Mouse (Mus musculus): Measurements from ENCODE around the gene Abca4.

Abca4 gene

DNA sequence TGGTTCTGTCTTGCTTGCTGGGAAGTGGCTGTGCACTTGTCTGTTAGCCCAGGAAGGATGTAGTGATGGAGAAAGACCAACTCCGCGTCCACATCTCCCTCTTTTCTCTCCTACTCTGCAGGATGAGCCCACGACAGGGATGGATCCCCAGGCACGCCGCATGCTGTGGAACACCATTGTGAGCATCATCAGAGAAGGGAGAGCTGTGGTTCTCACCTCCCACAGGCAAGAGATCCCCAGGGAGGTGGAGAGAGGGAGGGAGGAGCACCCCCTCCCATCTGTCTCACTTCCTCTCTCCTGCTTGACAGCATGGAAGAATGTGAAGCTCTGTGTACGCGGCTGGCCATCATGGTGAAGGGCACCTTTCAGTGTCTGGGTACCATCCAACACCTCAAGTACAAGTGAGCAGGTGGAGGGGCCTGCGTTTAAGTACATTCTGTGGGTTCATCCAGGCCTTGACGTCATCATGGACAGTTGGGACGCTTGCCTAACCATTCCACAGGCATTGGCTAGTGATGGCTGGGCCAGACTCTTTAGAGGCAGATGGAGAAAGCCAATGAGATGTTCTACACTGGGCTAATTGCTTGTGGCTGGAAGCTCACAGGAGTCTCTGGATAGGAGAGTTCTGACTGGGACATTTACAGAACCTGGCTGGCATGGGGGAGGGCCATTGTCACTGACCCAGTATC lies 126.5 kb downstream of the Abca4 start:
- no peak for DNase-seq (ENCODE audit: low read depth, low spot score)

DNA sequence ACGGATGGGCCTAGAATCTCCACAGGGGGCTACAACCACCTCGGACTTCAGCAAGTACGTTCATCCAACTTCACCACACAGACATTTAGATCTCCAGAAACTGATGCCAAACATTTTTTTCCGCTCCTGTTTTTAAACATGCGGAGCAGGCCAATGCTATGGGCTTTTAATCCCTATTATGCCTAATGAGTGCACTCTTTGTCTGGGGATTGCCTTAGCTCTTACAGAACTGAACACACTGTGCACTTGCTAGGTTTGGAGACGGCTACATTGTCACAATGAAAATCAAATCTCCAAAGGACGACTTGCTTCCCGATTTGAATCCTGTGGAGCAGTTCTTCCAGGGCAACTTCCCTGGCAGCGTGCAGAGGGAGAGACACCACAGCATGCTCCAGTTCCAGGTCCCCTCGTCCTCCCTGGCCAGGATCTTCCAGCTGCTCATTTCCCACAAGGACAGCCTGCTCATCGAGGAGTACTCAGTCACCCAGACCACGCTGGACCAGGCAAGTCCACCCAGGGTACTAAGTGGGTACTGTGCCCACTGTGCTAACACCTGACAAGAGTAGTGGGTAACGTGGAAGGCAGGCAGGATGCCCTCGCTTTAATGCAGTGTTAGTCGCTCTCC lies 129.4 kb downstream of the Abca4 start:
- no peak for DNase-seq (ENCODE audit: low read depth, low spot score)

- DNase-seq (ENCODE audit: low read depth, low spot score): no peak
Measured at GRCm38 (mm10) chr3:122176018-122176417, 131.8 kb downstream of the Abca4 start.

DNA sequence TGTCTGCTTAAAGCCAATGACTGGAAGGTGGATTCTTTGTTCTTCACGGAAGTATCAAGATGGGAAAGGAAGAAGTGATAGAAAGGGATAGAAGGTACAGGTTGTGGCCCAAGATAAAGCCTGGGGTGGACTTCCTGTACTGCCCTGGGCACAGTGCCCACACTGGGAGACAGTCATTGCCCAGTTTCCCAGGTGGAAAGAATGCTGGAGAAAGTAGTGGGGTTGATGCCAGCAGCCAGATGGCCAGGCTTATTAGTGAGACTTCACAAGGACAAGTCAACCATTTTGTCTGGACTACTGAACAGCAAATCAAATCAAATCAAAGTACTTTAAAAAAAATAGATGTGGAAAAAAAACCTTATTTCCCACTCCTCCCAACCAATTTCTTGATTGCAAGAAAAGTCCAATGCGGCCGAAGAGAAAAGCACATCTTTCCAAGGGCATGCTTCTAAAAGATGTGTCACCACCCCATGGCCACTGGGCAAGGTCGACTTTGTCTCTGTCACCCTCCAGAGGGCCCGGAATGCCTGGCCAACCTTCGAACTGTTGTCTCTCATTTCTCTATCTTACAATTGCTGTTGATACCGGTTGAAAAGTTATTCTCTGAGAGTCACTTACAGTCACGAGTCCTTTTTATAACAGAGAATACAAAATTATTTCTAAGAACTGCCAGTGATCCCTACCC lies 132.6 kb downstream of the Abca4 start:
- DNase-seq (ENCODE audit: low read depth, low spot score): no peak

- DNase-seq (ENCODE audit: low read depth, low spot score): no peak
Measured at GRCm38 (mm10) chr3:122184109-122184508, 139.9 kb downstream of the Abca4 start.

DNA sequence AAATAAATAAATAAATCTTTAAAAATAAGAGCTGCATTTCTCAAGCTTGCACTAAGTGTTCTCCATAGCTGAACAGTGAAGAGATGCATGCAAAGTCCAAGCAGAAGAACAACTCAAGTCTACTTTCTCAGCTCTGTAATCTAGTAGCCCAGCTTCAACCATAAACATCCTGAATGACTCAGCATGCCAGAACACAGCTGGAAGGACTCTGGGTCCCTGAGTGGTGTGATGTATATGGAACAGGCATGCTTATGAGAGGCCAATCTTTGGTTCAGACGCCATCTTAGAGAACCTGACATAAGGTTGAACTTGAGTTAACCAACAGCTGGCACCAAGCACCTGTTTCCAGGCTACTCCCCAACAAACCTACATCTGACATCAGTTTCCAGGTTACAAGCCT lies 142.7 kb downstream of the Abca4 start:
- DNase-seq (ENCODE audit: low read depth, low spot score): no peak

GRCm38 (mm10) chr3:122196621-122197298 lies 152.5 kb downstream of the Abca4 start:
- no peak for DNase-seq (ENCODE audit: low read depth, low spot score)

DNA sequence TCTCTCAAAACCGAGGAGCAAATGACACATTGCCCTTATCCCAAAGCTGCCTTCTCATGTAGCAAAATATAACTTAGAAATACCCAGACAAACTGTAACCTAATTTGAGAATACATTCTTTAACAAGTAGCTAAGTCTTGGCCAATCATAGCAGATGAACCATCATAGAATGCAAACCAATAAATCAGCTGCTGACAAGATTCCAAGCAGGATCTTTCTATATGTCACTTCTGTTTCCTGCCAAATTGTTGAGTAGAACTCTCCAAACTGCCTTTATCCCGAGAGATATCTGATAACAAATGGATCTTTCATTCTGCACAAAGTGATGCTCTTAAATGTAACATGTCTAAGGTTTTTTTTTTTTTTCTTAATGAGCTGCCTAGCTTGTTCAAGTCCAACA lies 154.3 kb downstream of the Abca4 start:
- no peak for DNase-seq (ENCODE audit: low read depth, low spot score)

GRCm38 (mm10) chr3:122198966-122199381 lies 154.7 kb downstream of the Abca4 start:
- DNase-seq (ENCODE audit: low read depth, low spot score): no peak

DNA sequence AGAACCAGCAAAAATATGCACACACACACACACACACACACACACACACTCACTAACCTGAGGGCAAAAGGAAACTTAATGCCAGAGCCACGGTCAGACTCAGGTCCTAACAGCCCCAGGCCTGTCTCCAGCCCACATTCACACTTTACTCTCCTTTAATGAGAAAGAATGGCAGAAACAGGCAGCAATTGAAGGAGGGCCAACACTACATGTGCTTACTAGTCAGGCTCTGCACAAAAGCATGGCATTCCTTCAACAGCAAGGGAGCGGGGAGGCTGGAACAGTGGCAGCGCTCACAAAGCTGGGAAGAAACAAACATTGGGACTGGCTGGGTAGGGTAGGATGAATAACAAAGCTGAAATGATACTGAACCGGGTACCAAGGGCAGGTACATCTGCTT lies 155.4 kb downstream of the Abca4 start:
- DNase-seq (ENCODE audit: low read depth, low spot score): no peak

- no peak for DNase-seq (ENCODE audit: low read depth, low spot score)
Measured at GRCm38 (mm10) chr3:122200017-122200416, 155.8 kb downstream of the Abca4 start.

- DNase-seq (ENCODE audit: low read depth, low spot score): no peak
Measured at GRCm38 (mm10) chr3:122200447-122200846, 156.2 kb downstream of the Abca4 start.

- peak; percentile 75 for DNase-seq (ENCODE audit: low read depth, low spot score)
Measured at GRCm38 (mm10) chr3:122202307-122202732, 158.1 kb downstream of the Abca4 start.

- DNase-seq (ENCODE audit: low read depth, low spot score): no peak
Measured at GRCm38 (mm10) chr3:122203675-122204329, 159.6 kb downstream of the Abca4 start.

- DNase-seq (ENCODE audit: low read depth, low spot score): no peak
Measured at GRCm38 (mm10) chr3:122205753-122206152, 161.5 kb downstream of the Abca4 start.

GRCm38 (mm10) chr3:122206279-122207070 lies 162.2 kb downstream of the Abca4 start:
- DNase-seq (ENCODE audit: low read depth, low spot score): no peak

- no peak for DNase-seq (ENCODE audit: low read depth, low spot score)
Measured at GRCm38 (mm10) chr3:122207766-122208165, 163.5 kb downstream of the Abca4 start.

GRCm38 (mm10) chr3:122208296-122209225 lies 164.3 kb downstream of the Abca4 start:
- DNase-seq (ENCODE audit: low read depth, low spot score): no peak

- DNase-seq (ENCODE audit: low read depth, low spot score): no peak
Measured at GRCm38 (mm10) chr3:122209511-122209910, 165.3 kb downstream of the Abca4 start.

- no peak for DNase-seq (ENCODE audit: low read depth, low spot score)
Measured at GRCm38 (mm10) chr3:122210434-122210833, 166.2 kb downstream of the Abca4 start.

All from CD4-positive helper T cell, adult 2 months (primary cell).